Mouse (Mus musculus): Measurements from ENCODE around the gene Kank1. TPM values are rescaled to one million over a fixed set of nuclear protein-coding genes. Genes with fewer than 3 reads are reported as not detected.
A peak's percentile ranks its signal among the peaks of the same experiment; 100 is the strongest.

The Kank1 gene
- polyA plus RNA-seq (2015; fragmentation: Nextera tagmentation; extraction: Ambion mirVana), result 3.3 and 3.9 TPM in 2 replicates

DNA sequence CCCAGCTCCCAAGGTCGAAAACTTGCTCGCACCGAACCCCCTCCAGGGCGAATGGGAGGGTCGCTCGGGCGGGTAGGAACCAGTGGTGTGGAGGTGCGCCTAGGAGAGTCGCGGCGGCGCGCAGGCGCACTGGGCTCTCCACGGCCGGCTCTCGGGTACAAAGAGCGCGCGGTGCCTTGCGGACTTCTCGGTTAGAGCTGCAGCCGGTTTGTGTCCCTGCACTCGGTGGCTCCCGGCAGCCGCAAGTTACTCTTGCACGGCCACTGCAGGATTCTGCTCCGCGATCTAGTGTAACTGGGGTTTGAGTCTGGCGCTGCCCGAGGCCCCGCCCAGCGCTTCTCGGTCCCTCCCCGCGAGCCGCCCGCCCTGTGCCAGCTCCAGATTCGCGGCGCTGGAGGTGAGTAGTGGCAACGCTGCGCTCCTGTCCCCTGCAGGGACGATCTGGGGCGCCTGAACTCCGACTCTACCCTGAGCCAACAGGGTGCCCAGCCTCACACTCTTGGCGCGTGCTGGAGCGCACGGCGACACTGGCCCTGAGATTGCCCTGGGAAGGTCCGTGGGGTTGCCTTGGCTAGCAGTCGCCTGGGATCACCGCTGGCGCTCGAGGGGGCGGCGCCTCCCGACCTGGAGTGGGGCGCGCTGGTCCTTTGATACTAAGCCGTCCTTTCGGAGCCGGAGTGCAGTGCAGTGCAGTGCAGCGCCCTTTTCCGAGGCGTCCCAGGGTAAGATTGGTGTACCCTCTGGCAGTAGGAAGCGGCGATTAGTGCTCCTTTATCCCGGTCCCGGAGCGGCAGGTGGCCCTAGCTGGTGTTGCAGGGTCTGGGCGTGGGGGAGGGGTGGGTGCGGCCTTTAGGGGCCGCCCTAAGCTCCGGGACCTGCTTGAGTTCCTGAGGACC, at the start of gene Kank1:
Kank1 (plus strand) TSS at position 380 of the 896 bp plus-strand sequence.
- peak; percentile 89 for ATAC-seq (replicated peaks)
- H3K36me3 ChIP-seq, result no peaks in the 10 kb centered on the region
- WGBS, result 0% methylated on average over 76 of the region's 76 CpGs
- H3K9me3 ChIP-seq, result no peaks in the 10 kb centered on the region
- H3K27ac ChIP-seq (replicated peaks), result no peak within 1 kb of the TSS
- peak within 1 kb of the TSS; percentile 89 for H3K4me2 ChIP-seq (replicated peaks)
- H3K4me1 ChIP-seq, result peaks cover 13% of the 10 kb centered on the region
- peaks cover 16% of the 10 kb centered on the region for H3K27me3 ChIP-seq
- peak within 1 kb of the TSS; percentile 49 for H3K9ac ChIP-seq (replicated peaks)
- peak within 1 kb of the TSS; percentile 53 for H3K4me3 ChIP-seq

DNA sequence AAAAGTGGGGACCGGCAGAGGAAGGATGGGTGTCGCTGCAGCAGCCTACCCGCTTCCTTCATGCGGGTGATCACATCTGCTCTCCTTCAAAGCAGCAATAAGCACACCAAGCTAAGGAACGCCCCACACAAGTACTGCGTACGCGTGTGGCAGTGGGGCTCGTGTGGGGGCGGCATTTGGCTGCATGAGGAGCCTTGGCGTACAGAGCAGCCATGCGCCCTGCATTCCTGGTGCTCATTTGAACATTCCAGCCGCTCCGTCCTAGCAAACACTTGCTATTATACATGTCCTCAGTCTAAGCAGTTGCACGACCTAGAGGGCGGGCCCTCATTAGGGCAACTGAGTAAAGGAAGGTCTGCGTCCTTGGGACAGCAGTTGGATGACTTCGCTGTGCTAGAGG, 49.1 kb upstream of the Kank1 start:
- H3K4me2 ChIP-seq (replicated peaks), result no peak overlapping the region
- no peak for ATAC-seq (replicated peaks)
- H3K36me3 ChIP-seq, result no peaks in the 10 kb centered on the region
- WGBS, result 81% methylated on average over 18 of the region's 18 CpGs
- no peaks in the 10 kb centered on the region for H3K27me3 ChIP-seq
- no peaks in the 10 kb centered on the region for H3K9me3 ChIP-seq
- no peak overlapping the region for H3K9ac ChIP-seq (replicated peaks)
- no peak overlapping the region for H3K27ac ChIP-seq (replicated peaks)
- H3K4me1 ChIP-seq, result no peaks in the 10 kb centered on the region
- H3K4me3 ChIP-seq, result no peak overlapping the region

DNA sequence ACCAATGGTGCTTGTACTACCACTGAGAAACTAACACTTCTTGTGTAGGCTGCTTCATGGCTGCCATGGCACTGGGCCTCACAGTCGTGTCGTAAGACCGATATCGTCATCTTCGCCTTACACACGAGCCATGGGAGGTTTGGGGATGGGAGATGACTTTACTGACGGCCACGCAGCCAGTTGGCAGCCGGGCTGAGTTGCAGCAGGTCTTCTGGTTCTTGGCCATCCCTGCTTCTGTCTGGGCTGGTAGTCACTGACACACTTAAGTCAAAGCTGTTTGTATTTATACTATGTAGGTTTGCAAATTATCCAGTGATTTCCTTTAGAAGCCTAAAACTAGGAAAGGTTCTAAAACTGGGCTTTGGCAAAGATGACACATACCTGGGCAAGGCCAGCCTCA, 43.0 kb upstream of the Kank1 start:
- H3K4me2 ChIP-seq (replicated peaks), result no peak overlapping the region
- no peak overlapping the region for H3K27ac ChIP-seq (replicated peaks)
- no peak overlapping the region for H3K4me3 ChIP-seq
- 96% methylated on average over 9 of the region's 9 CpGs for WGBS
- H3K36me3 ChIP-seq, result no peaks in the 10 kb centered on the region
- no peak overlapping the region for H3K9ac ChIP-seq (replicated peaks)
- no peak for ATAC-seq (replicated peaks)
- no peaks in the 10 kb centered on the region for H3K27me3 ChIP-seq
- no peaks in the 10 kb centered on the region for H3K4me1 ChIP-seq
- no peaks in the 10 kb centered on the region for H3K9me3 ChIP-seq

DNA sequence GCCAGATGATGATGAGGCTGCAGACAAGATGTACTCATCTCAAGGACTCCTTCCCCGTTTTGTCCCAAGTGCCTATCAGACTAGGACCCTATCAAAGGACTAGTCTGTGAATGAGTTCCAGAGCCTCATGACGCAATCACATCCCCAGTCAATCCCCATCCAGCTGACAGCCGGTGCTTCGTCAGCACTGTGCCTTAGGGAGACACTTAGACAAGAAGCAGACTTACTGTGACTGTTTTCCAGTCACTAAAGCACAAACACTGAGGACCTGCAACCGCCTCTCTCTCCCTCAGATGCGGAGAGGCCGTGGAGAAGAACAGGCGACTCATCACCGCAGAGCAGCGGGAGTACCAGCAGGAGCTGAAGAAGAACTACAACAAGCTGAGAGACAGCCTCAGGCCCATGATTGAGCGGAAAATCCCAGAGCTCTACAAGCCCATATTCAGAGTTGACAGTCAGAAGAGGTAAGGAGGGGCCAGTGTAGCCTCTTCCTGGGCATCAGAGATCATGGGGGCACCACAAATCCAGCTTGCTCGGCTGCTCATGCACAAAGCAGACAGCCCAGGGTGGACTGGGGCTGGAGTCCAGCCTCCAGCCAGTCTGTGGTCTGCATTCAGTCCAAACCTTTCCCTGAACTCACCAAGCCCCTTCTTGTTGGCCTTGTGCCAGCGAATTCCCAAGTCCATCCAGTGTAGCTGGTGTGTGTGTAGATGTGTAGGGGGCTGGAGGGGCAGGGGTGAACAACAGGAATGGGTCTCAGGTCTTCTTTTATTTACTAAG, 36.5 kb upstream of the Kank1 start:
- 78% methylated on average over 13 of the region's 13 CpGs for WGBS
- Histone ChIP-seq H3K9ac (replicated peaks) (no peak overlapping the region), H3K4me3 (no peak overlapping the region), H3K4me1 (no peaks in the 10 kb centered on the region), H3K9me3 (no peaks in the 10 kb centered on the region), H3K36me3 (no peaks in the 10 kb centered on the region), H3K4me2 (replicated peaks) (no peak overlapping the region), H3K27ac (replicated peaks) (no peak overlapping the region), H3K27me3 (no peaks in the 10 kb centered on the region)
- no peak for ATAC-seq (replicated peaks)

DNA sequence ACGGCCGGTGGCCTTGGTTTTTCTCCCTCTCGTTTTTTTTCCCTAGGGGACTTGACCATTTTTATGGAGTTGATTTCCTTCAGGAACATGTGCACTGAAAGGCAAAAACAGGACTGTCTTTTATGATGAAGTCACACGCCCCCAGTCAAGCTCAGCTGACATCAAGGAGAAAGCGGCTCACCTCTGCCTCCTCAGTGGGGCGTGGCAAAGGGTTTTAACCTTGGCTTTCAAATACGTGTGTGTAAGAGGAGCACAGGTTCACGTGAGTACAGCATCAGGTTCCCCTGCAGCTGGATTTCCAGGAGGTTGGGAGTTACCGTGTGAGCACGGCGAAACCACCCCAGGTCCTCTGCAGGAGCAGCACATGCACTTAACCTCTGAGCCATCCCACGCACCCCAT, 33.7 kb upstream of the Kank1 start:
- no peak for ATAC-seq (replicated peaks)
- Histone ChIP-seq H3K27ac (replicated peaks) (no peak overlapping the region), H3K9me3 (no peaks in the 10 kb centered on the region), H3K27me3 (no peaks in the 10 kb centered on the region), H3K4me3 (no peak overlapping the region), H3K4me2 (replicated peaks) (no peak overlapping the region), H3K36me3 (no peaks in the 10 kb centered on the region), H3K4me1 (peaks cover 5% of the 10 kb centered on the region; the same call in 1 of the 2 replicates), H3K9ac (replicated peaks) (no peak overlapping the region)
- WGBS, result 84% methylated on average over 12 of the region's 12 CpGs

DNA sequence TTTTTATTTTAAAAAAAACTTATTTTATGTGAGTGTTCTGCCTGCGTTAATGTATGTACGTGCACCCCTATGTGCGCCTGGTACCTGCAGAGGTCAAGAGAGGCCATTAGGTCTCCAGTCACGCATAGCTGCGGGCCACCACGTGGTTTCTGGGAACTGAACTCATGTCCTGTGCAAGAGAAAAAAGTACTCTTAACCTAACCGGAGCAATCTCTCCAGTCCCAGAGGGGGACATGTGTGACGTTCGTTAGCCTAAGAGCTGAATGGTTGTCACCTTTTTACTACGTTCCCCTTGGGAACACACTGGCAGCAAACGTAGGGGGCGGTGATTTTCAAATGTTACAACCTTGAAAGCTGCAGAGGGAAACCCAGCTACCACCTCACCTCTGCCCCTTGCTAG, 29.8 kb upstream of the Kank1 start:
- no peak for ATAC-seq (replicated peaks)
- H3K27ac ChIP-seq (replicated peaks), result no peak overlapping the region

DNA sequence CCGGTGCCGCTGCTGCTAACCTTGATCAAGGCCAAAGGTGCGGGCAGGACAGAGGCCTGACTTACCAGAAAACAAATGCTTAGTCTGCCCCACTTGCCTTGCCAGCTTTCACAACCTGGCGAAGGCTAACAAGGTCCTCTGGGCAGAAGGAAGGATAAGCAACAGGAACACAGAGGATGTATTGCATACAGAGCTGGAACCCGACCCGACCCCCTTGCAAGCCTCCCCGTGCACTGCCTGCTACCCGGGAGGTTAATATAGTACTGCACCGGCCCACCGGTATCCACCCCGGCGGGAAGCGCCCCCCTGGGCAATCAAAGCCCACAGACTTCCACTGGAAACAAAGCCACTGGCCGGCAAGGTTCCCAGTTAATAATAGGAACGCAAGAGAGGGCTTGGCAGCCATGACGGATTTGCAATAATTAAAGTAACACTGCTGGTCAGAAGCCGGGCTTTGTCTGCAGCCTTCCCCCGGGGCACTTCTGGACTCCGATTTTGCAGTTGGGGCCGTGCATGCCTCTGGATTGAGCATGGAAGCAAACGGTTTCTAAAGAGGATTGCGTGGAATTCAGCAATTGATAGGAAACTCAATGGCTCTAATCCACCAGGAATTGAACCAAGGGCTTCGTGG, 28.9 kb upstream of the Kank1 start:
- WGBS, result 5% methylated on average over 23 of the region's 23 CpGs
- Histone ChIP-seq H3K9me3 (no peaks in the 10 kb centered on the region), H3K27ac (replicated peaks) (no peak overlapping the region), H3K4me1 (peaks cover 9% of the 10 kb centered on the region; the same call in 1 of the 2 replicates), H3K4me3 (peak overlapping the region; percentile 10; the same call in 1 of the 2 replicates), H3K4me2 (replicated peaks) (peak overlapping the region; percentile 30), H3K9ac (replicated peaks) (no peak overlapping the region), H3K27me3 (no peaks in the 10 kb centered on the region), H3K36me3 (no peaks in the 10 kb centered on the region)
- ATAC-seq (replicated peaks), result peak; percentile 55; the same call in 1 of the 2 replicates

More for the DNA sequence above, 29.8 kb upstream of the Kank1 start:
- Histone ChIP-seq H3K36me3 (no peaks in the 10 kb centered on the region), H3K4me3 (no peak overlapping the region), H3K27me3 (no peaks in the 10 kb centered on the region), H3K9ac (replicated peaks) (no peak overlapping the region), H3K4me1 (peaks cover 9% of the 10 kb centered on the region; the same call in 1 of the 2 replicates), H3K9me3 (no peaks in the 10 kb centered on the region), H3K4me2 (replicated peaks) (no peak overlapping the region)
- WGBS, result 66% methylated on average over 12 of the region's 12 CpGs

DNA sequence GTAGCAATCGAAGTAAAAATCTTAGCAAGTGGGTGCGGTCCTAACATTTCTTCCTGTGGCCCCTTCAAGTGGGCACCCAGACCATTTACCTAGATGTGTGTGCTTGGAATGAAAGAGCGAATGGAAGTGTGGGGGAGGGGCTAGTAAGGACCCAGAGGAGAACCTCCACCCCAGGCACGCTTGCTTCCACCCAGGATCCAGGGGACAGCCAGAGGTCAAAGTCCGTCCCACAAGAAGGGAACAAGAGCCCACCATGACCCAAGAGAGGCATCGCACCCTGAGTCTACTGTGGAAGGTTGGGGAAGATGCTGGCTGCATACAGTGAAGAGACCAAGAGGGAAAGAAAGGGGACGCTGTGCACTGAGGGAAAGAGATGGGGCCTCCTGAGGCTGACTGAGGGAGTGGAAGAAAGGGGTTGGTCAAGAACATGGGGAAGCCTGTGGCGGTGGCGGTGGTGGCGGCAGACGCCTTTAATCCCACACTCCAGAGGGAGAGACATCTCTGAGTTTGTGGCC, 28.1 kb upstream of the Kank1 start:
- Histone ChIP-seq H3K27me3 (no peaks in the 10 kb centered on the region), H3K4me2 (replicated peaks) (no peak overlapping the region), H3K4me3 (no peak overlapping the region), H3K9me3 (peaks cover 3% of the 10 kb centered on the region; the same call in 1 of the 2 replicates), H3K36me3 (no peaks in the 10 kb centered on the region), H3K9ac (replicated peaks) (no peak overlapping the region), H3K27ac (replicated peaks) (no peak overlapping the region), H3K4me1 (peaks cover 9% of the 10 kb centered on the region; the same call in 1 of the 2 replicates)
- no peak for ATAC-seq (replicated peaks)
- WGBS, result 68% methylated on average over 11 of the region's 11 CpGs

DNA sequence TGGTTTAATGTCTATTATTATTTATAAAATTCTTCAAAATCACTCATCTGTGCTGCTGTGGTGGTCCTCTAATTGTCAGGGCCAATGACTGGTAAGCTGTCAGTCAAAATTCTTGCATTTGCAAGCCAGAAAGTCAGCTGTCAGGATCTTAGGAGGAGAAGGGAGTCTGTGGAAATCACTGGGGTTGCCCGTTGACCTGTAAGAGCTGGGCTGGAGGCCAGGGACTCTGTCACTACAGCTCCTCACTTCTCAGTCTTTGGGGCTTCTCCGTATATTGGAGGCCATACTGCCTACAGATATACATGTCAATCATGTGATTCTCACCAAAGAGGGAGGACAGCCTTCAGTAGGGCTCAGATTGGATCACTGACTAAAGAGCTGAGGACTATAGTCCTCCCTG, 16.2 kb upstream of the Kank1 start:
- ATAC-seq (replicated peaks), result no peak
- H3K9me3 ChIP-seq, result no peaks in the 10 kb centered on the region
- 82% methylated on average over 2 of the region's 2 CpGs for WGBS

DNA sequence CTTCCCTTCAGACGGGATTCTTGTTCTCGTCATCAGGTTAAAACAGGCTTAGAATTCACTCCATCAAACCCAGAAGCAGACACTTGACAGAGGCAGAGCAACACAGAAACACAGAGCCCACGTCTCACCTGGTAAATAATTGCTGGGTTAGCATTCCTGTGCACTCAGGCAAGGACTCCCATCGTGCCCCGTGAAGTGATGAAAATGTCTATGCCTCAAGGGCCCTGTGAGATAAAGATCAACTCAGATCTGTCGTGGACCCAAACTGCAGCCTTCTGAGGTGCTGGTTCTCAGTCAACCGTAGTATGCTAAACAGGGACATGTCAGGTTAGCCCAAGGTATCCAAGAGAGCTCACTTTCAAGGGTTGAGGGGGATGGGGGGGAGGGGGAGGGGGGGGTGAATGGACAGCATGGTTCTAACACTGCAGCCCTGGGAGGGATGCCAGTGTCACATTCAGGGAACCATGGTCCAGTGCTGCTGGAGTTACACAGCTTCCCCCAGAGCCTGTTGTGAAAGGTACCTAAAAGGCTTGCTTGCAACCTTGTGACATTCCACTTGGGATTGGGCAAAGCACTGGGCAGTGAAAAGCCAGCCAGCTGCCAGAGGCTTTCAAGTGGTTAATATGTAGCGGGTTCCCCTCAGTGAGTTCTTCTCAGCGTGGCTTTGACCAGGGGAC, 14.7 kb upstream of the Kank1 start:
- WGBS, result 75% methylated on average over 9 of the region's 9 CpGs
- ATAC-seq (replicated peaks), result no peak
- no peaks in the 10 kb centered on the region for H3K9me3 ChIP-seq

More for the DNA sequence above, 16.2 kb upstream of the Kank1 start:
- H3K4me3 ChIP-seq, result no peak overlapping the region
- no peak overlapping the region for H3K27ac ChIP-seq (replicated peaks)
- no peak overlapping the region for H3K9ac ChIP-seq (replicated peaks)
- no peaks in the 10 kb centered on the region for H3K27me3 ChIP-seq
- no peaks in the 10 kb centered on the region for H3K4me1 ChIP-seq
- no peak overlapping the region for H3K4me2 ChIP-seq (replicated peaks)
- H3K36me3 ChIP-seq, result no peaks in the 10 kb centered on the region

More for the DNA sequence above, 14.7 kb upstream of the Kank1 start:
- no peaks in the 10 kb centered on the region for H3K4me1 ChIP-seq
- no peak overlapping the region for H3K27ac ChIP-seq (replicated peaks)
- H3K27me3 ChIP-seq, result no peaks in the 10 kb centered on the region
- H3K36me3 ChIP-seq, result no peaks in the 10 kb centered on the region
- H3K4me3 ChIP-seq, result no peak overlapping the region
- no peak overlapping the region for H3K9ac ChIP-seq (replicated peaks)
- H3K4me2 ChIP-seq (replicated peaks), result no peak overlapping the region
